Mouse (Mus musculus) urinary bladder, postnatal 36 days (tissue): ENCODE measurements around the gene Nexn.

ENCODE experiments used
- DNase-seq, 2 experiments: peaks; one replicate each; pipeline ENCODE4 v3.0.0; 2022; ENCODE audit warnings: low spot score in 2 of 2, mixed read lengths in 1 of 2

The Nexn gene

DNA sequence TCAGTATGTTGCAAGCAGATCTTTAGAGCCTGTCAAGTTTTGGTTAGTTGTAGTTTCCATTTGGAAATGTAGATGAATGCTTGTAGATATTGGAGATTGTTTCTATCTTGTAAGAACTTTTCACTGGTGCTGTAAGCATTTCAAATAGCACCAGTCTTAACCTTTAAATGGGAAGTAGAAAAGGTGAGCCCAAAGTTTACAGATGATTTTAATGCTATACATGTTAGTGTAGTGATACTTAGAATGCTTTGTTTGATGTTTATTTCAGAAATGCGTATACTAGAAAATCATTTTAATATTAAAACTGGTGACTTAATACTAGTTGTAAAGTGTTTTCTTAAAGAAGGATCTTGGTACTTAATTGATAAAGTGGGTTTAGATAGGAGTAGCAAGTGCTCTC, 30.3 kb downstream of the Nexn start:
- DNase-seq, result no peak

DNA sequence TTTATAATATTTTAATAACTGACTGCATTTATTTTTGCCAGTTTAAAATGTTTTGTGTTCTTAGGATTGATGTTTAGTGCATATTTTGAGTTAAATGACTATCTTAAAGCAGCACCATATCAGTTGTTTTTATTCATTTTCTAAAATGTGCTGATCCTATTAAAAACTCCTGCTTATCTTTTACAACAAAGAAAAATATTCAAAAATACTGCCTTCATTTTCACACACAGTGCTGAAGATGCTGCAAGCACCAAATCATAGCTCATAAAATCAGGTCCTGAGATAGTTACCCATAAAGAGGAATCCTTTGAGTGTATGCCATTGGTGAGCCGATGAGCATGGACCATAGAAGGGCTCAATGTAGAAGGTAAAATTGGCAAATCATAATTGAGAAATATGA, 30.9 kb downstream of the Nexn start:
- no peak for DNase-seq

DNA sequence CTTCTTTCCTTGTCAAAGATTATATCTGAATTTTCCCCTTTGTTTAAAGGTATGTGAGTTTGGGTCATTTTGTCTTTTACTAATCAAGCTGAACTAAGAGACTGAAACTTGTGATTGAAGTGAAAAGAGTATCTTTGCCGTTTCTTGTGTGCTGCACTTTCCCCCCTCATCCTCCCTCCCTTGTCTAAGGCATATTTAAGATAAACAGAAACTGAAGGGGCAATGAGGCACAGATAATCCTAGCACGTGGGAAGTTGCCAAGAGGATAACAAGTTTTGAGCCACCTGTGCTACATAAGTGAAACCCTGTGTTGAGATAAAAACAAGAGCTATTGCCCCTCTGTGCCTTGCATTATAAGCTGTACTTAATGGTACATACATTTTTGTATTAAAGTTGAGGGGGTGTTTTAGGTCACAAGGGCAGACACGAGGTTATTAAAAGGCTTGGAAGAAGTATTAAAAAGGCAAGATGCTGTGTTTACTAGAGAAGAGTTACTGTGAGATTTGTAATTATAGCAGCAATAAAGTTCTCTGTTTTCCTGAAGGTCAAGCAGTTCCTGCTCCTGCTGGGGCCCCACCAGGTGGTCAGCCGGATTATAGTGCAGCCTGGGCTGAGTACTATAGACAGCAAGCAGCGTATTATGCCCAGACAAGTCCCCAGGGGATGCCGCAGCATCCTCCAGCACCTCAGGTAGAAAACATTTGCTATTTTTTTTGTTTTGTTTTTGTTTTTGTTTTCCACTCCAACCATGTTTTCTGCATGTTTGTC, 34.6 kb downstream of the Nexn start:
- DNase-seq, result no peak

DNA sequence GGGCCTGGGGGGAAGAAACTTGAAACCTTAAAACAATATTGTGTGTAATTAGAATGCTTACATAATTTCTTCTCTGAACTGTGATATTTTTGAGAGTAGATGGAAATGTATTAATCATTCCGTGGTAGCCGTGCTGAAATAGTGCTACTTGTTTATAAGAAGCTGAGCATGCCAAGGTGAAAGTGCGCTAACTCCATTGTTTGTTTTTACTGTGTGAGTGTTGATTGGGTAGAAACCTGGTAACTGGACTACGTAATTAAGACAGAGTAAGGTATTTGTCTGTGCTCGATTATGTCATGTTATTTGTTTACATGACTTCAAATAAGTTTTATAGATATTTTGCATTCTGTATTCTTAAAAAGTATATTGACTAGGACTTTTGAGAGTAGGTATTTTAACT, 36.9 kb downstream of the Nexn start:
- DNase-seq, result no peak

DNA sequence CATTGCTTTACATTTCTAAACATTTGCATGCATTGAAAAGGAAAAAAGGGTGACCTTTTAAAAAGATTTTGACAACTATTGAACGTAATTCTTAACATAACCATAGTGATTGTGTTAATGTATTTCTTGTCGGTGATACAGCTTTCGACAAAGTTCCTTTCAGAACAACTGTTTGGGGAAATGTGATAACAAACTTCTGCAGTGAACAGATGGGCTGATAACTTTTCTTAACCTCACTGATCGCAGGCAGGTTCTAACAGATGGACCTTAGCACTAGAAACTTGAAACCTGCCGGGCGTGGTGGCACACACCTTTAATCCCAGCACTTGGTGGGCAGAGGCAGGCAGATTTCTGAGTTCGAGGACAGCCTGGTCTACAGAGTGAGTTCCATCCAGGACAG, 37.3 kb downstream of the Nexn start:
- DNase-seq, result no peak

DNA sequence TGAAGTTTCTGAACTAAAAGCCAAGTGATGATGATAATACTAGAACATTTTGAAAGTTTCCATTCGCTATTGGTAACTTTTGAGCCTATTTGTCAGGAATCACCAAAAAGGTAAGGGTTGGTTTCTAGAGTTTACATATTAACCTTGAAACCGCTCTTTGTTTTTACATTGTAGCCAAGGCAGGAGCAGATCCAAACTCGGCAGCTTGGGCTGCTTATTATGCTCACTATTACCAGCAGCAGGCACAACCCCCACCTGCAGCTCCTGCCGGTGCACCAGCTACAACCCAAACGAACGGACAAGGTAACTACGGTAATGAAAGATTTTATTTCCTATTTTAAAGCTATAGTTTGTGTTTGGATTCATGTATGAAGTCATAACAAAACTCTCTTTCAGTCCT, 40.2 kb downstream of the Nexn start:
- no peak for DNase-seq

DNA sequence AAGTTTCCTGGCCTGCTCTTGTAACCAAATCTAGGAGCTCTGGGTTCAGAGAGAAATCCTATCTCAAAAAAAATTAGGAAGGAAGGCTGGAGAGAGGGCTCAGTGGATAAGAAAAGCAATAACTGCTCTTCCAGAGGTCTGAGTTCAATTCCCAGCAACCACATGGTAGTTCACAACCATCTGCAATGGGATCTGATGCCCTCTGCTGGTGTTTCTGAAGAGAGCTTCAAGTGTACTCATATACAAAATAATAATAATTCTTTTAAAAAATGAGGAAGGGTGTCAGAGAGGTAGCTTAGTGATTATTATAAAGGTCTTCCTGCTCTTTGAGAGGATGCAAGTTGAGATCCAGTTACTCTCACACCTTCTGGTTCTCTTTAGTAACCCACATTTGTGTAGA, 41.2 kb downstream of the Nexn start:
- no peak for DNase-seq

DNA sequence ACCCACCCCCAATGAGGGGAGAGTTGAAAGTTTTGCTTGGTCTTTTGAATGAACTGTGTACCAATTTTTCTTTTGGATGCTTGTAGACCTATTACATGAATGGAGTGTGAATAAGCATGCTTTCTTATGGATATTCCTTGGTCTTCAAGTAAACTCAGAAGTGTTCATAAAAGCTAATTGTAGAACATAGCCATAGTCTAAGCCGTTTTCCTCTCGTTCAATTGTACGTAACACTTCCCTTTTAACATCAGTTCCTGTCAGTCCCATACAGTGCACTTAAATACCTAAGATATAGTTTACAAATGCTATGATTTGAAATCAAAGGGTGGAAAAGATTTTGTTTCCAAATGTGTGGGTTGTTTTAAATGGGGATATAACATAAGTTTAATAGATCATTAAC, 52.7 kb downstream of the Nexn start:
- DNase-seq, result no peak

DNA sequence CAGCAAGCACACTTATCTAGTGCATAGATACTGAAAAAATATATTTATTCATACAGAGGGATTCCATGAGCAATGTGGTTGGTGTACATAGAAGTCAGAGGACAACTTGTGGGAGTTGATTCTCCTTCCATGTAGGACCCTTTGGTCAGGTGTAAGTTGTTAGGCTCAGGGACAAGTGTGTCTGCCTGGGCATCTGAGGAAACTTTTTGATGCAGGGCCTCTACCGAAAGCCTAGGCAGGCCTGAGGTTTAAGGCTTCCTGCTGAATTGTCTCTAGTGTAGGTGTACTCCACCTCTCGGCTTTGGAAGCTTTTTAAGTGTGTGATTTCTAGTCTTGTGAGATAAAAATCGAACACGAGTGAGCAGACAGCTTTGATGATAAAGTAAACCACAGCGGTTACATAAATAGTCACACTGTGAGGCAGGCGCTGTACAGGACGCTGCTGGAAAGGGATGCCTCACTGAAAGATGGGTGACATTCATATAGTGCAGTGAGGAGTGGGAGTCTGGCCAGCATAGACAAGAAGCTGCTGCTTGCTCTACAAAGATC, 54.3 kb downstream of the Nexn start:
- DNase-seq, result no peak

DNA sequence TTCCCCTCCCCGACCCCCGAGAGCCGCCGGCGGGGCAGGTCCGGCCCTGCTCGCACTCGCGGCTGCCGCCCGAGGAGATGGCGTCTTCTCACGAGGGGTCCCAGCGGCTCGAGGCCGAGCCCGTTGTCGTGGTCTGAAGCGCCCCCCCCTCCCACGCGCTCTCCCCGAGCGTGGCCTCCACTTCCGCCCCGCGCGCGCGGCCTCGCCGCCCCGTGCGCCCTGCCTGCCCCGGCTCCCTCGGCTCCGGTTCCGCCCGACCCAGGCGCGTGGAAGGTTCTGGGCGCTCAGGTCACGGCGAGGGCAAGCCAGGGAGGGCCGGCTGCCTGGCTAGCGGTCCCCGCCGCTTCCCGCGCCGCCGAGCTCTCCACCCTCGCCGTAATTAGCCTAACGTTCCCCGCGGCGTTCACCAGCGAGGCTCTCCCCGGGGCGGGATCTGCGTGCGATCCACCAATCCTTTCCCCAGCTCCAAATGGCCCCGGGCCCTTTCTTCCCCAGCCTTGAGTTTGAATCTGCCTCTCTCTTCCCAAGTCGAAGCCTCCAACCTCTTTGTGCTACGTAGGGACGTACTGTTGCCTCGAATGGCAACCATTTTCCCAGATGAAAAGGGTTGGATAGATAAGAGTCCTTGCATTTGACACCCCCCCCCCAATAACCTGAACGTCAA, 55.3 kb downstream of the Nexn start:
- peak; percentile 59 to 62 for DNase-seq

DNA sequence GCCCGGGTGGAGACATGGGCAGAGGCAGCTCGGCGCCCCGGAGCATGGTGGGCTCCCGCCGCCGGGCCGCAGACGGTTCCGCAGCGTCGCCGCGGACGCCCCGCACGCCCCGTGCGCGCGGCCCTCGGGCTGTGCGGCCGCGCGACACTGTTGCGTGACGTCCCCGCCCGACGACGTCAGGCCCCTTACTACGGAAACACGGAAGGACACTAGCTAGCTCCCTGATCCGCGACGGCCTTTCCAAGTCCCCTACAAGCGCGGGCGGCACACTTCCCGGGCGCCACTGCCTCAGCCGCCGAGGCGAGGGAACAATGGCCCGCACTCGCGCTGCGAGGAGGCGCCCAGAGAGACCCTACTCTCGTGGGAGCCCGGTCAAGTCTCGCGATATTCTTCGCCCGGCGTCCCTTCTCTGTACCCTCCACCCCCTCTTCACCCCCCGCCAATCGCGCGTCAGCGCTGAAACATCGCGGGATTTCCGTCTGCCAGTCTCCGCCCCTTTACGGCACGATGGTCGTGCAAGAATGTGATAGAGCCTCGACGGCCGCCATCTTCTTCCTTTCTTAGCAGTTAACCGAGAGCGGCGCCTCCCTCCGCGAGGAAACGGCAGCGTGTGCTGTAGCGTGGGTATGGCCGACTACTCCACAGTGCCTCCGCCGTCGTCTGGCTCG, 56.0 kb downstream of the Nexn start, which contains the start of the genes Dnajb4 and Fubp1:
Gene Dnajb4 (minus strand): TSS at position 336 of the 668 bp plus-strand sequence.
Gene Fubp1 (plus strand): TSS at position 456 of the 668 bp plus-strand sequence.
- DNase-seq, result peak; percentile 100

DNA sequence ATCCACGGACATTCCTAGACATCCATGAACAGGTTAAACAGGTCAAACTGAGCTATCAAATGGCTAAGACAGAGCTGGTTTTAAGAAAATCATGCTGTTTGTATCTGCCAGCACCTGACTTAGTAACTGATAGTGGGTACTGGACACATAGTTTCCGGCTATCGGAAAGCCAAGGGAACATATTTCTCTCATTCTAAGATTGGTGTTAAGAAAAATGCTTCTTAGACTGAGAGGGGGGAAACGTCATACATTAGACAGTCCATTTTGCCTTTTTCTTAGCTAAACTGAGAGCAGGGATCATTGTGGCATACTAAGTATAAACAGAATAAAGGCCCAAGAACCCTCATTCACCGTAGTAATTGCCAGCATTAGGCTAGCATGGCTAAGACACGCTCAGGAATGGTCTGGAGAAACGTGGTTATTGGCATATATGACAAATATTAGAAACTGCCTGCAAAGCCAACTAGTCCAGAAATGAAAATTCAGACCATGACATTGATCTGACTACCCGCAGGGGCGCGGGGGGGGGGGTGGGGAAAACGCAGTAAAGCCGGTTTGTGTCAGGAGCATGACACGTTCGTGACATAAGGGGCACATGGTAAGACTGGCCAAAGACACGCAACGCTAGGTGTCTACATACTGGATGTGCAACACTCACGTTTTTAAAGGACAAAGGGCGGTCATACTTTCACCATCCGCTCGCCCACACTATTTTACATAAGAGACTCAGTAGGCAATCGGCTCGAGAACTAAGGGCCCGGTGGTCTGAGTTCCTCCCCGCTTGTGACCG, 56.8 kb downstream of the Nexn start:
- DNase-seq, result peak in 1 of 2 experiments; percentile 30

DNA sequence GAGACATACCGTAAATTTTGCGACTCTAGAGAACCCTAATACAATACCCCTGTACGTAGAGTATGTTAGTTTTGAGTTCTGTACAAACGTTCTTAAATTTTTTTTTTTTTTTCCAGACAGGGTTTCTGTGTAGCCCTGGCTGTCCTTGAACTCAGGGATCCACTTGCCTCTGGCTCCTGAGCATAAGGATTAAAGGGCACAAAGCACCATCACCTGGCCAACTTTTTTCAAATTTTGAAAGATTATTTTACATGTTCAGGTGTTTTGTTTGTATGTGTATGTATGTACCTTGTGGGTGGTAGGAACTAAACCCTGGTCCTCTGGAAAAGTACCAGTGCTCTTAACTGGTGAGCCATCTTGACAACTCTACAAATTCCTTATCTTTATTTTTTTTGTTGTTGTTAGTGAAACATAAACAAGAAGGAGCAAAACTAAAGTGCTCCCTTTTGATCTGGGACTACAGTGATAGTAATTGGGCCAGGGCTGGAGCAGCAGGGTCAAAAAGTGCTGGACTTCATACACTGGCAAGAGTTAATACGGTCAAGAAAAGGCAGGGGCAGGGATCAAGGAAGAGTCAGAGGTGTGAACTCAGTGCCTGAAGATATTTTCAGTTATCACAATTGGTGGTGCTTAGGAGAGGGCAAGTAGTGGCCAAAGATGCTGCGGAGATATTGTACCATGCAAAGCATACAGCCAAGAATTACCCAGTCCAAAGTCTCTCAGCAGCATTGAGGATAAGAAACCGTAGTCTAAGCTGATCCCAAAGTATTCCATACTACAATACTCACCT, 57.9 kb downstream of the Nexn start:
- no peak for DNase-seq

DNA sequence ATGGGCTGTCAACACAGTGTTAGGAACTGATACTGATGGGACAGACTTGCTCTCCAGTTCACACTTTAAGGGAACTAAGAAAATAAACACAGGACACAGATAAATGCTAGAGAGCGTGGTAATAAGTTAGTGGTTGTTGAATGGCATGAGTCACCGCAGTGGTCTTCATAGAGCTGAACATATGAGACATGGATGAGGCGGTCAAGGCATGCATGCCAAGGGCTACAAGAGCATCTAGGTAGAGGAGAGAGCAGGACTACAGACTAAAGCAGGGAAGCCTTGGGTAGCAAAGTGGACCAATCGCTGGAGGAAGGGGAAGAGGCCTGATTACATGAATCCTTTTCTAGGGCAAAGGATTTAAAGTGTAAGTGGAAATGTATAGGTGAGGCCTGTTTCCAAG, 59.0 kb downstream of the Nexn start:
- DNase-seq, result no peak

DNA sequence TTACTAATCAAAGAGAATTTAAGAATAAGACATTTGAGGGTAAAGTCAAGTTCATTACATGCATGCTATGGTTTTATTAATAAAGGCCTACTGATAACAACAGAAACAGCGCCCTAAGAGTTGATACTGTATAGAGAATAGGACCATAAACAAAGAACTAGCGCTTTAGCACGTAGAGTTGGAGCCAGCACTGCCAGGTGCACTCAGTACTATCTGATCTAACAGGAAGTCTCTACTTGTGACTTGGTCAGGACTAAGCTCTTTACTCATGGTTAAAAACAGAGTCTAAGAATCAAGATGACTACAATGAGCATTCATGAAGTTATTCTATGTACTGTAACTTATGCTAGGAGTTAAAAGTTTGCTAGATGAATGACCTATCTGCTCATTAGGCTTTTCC, 61.6 kb downstream of the Nexn start:
- DNase-seq, result no peak

DNA sequence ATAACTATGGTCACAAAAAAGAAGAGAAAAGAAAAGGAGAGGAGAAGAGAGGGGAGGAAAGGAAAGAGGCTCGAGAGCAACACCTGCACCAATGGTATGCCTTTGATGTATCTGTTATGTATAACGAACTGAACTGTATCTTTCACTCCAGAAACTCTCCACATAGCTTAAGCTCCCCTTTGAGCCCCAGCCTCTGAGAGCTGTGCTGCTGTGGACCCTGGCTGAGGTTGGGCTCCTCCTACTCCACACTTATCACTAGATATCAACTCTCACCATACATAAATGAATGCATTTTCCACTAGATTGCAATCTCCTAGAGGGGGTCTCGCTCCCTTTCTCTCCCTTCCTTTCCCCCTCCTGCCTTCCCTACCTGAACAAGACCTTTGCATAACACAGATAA, 62.2 kb downstream of the Nexn start:
- DNase-seq, result no peak

DNA sequence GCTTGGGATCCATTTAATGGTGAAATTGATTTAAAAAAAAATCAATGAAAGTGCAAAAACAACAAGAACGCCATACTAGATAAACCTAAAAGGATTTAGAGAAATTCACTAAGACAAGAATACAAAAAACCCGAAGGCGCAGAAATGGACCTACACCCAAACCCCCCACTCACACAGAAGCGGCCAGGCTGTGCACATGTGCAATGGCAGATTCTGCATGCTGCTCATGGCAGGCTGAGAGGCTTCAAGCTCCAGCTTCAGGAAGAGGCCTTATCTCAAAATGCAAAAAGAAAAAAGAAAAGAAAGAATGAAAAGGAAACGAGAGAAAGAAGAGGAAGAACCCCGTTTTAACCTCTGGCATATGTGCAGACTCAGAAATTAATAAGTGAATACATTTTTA, 62.7 kb downstream of the Nexn start:
- no peak for DNase-seq

DNA sequence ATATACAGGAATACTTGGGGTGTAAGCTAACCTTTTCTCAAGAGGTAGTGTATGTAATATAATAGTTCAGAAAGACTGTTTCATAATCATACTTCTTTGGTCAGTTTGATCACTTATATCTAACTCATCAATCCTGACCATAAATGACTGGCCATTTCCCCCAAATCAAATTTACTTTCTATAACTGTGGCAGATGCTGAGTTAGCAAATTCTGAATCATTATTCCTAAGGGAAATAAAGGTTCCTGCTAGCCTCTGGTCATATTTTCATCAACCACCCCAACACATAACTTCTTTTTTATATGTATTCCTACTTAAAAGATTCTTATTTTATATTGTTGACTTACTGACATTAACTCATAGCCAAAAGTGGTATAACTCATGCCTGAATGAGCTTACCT, 63.2 kb downstream of the Nexn start:
- DNase-seq, result no peak

DNA sequence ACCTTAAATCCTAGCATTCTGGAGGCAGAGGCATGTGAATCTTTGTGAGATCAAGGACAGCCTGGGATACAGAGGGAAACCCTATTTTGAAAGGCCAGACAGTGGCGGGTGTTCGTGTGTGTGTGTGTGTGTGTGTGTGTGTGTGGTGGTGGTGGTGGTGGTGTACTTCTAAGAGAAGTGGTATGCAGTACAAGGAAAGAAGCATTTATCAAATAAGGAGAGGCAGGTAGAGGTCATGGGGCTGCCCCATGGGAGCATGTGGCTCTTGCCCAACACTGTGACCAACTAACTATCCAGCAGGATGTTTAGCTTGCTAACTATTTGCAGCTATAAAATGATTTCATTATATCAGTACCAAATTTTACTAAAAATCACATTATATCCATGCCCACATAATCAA, 64.5 kb downstream of the Nexn start:
- DNase-seq, result no peak

DNA sequence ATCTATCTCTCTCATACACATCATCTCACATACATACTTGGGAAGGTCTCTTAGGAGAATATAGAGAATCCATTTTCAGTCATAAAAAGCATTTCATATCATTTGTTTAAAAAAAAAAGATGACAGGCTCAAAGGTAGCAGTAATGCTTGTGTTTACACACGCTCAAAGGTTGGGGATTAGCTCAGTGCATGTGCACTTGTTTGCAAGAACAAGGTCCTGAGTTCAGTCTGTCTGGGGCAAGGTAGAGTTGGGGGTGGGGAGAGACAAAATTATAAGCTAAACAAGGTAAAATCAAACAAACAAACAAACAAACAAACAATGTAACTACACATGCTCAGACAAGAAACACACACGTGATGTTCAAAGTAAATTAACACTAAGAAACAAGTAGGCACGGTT, 65.0 kb downstream of the Nexn start:
- no peak for DNase-seq

DNA sequence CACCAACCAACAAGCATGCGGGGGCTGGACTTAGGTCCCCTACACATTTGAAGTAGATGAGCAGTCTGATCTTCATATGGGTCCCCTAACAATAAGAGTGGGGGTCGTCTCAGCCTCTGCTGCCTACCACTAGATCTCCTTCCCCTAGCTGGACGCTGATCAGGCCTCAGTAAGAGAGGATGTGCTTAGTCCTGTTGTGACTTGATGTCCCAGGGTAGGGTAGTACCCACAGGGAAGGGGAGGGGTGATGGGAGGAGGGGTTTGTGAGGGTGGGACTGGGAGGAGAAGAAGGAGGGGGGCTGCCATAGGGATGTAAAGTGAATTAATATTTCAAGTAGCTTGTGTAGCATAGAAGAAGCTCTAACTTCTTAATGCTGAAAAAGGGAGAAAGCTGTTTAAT, 67.0 kb downstream of the Nexn start:
- no peak for DNase-seq
